ENCODE assay signal across 8 mouse cellular contexts in genomic region chr7:98178560-98179231, GRCm38 (mm10). TPM values are rescaled to one million over a fixed set of nuclear protein-coding genes. Genes with fewer than 3 reads are reported as not detected.
DNase-seq lines count a peak whose midpoint lies in the region; ATAC-seq and TF ChIP-seq lines count a peak whose summit lies in the region.

No protein-coding gene starts in this region.

- H3K27ac ChIP-seq in gastrocnemius, adult 2 months: peak overlapping the region; percentile 77
- H3K27ac ChIP-seq in cortical plate, adult 2 months (ENCODE audit: insufficient read depth, low read length): peak overlapping the region; percentile 63
- peak overlapping the region; percentile 75 for H3K27ac ChIP-seq in intestine, embryonic 15.5 days
- H3K27ac ChIP-seq in liver, postnatal 0 days (ENCODE audit: low read depth): peak overlapping the region; percentile 77

- H3K4me1 ChIP-seq in cortical plate, adult 2 months (ENCODE audit: control insufficient read depth, insufficient read depth, low read length): no peaks in the 10 kb centered on the region
- H3K4me1 ChIP-seq in intestine, embryonic 15.5 days (replicated peaks): peaks cover 25% of the 10 kb centered on the region
- H3K4me1 ChIP-seq in liver, postnatal 0 days (ENCODE audit: insufficient read depth): peaks cover 47% of the 10 kb centered on the region

- intact Hi-C loops in gastrocnemius, adult 2 months (cut with DNase I): no loop called here

- H3K9ac ChIP-seq in intestine, embryonic 15.5 days: peak overlapping the region; percentile 38; the same call in 1 of the 2 replicates
- peak overlapping the region; percentile 56 for H3K9ac ChIP-seq in liver, postnatal 0 days (replicated peaks)

- peak; percentile 37 for ATAC-seq in intestine, embryonic 15.5 days
- ATAC-seq in liver, postnatal 0 days: peak; percentile 54
- no peak for ATAC-seq in megakaryocyte progenitor cell, adult 5-6 weeks (replicated peaks; ENCODE audit: poor library complexity)

- TF ChIP-seq EP300 in liver, postnatal 0 days (IDR thresholded peaks at IDR 0.05; ENCODE audit: low read depth): no peak

- DNase-seq in gastrocnemius, adult 2 months: no peak
- no peak for DNase-seq in gastrocnemius, adult 8-10 months (ENCODE audit: low spot score in 2 of 2)
- peak; percentile 31 for DNase-seq in liver, postnatal 0 days
- no peak for DNase-seq in urinary bladder, postnatal 10 days (ENCODE audit: low spot score)
- DNase-seq in adrenal gland, postnatal 25 days: no peak

- H3K27me3 ChIP-seq in intestine, embryonic 15.5 days (replicated peaks): no peaks in the 10 kb centered on the region
- no peaks in the 10 kb centered on the region for H3K27me3 ChIP-seq in liver, postnatal 0 days (ENCODE audit: insufficient read depth, low read length)

- peak overlapping the region; percentile 87 for H3K4me2 ChIP-seq in intestine, embryonic 15.5 days (replicated peaks)
- peak overlapping the region; percentile 90 for H3K4me2 ChIP-seq in liver, postnatal 0 days (ENCODE audit: low read depth, low read length)

- WGBS in intestine, embryonic 15.5 days: 71% methylated on average over 5 of the region's 5 CpGs
- 74% methylated on average over 5 of the region's 5 CpGs for WGBS in liver, postnatal 0 days (ENCODE audit: insufficient replicate concordance)

- no peaks in the 10 kb centered on the region for H3K36me3 ChIP-seq in intestine, embryonic 15.5 days
- H3K36me3 ChIP-seq in liver, postnatal 0 days (replicated peaks; ENCODE audit: insufficient read depth, low read length): no peaks in the 10 kb centered on the region

- no peaks in the 10 kb centered on the region for H3K9me3 ChIP-seq in intestine, embryonic 15.5 days
- H3K9me3 ChIP-seq in liver, postnatal 0 days (ENCODE audit: low read length): no peaks in the 10 kb centered on the region

- peak overlapping the region; percentile 81 for H3K4me3 ChIP-seq in gastrocnemius, adult 2 months
- H3K4me3 ChIP-seq in cortical plate, adult 2 months (ENCODE audit: insufficient read depth, low read length): peak overlapping the region; percentile 93
- H3K4me3 ChIP-seq in intestine, embryonic 15.5 days (replicated peaks): peak overlapping the region; percentile 94
- H3K4me3 ChIP-seq in liver, postnatal 0 days (ENCODE audit: low read depth, low read length): peak overlapping the region; percentile 81

- TF ChIP-seq POLR2A in cortical plate, adult 2 months (IDR thresholded peaks at IDR 0.05; ENCODE audit: extremely low read depth, insufficient read depth, low read length): no peak

- no peak for TF ChIP-seq CTCF in gastrocnemius, adult 2 months (IDR thresholded peaks at IDR 0.05)
- TF ChIP-seq CTCF in cortical plate, adult 2 months (IDR thresholded peaks at IDR 0.05; ENCODE audit: extremely low read depth, insufficient read depth, low read length): no peak
- no peak for TF ChIP-seq CTCF in liver, postnatal 0 days (IDR thresholded peaks at IDR 0.05; ENCODE audit: low read depth)

RNA-seq across cellular contexts. Expression of gene Capn5, which starts 0.6 kb away (rescaled TPM):
- total RNA-seq in gastrocnemius, adult 2 months (2021): 1 to 10 TPM; 1.3 to 2.3 TPM
- total RNA-seq in gastrocnemius, adult 8-10 months (2022): 1 to 10 TPM in 2 of 4 experiments, under 1 TPM in 2; 0.73 to 1.6 (median 1.0) TPM
- 36.1 and 36.5 TPM in 2 replicates for polyA plus RNA-seq in cortical plate, adult 2 months (2012; rRNA removed)
- 10.2 TPM in 2 replicates for polyA plus RNA-seq in intestine, embryonic 15.5 days (2015; fragmentation: Nextera tagmentation; extraction: Ambion mirVana)
- polyA plus RNA-seq in liver, postnatal 0 days (2015; fragmentation: Nextera tagmentation; extraction: Ambion mirVana): 4.4 and 4.5 TPM in 2 replicates
- total RNA-seq in megakaryocyte progenitor cell, adult 5-6 weeks (2015): 3.4 and 4.5 TPM in 2 replicates
- total RNA-seq in megakaryocyte progenitor cell, adult 5-6 weeks (2017): 4.0 and 7.5 TPM in 2 replicates
- total RNA-seq in adrenal gland, postnatal 25 days (2021): 4.0 and 9.5 TPM in 2 replicates

RNA-seq across cellular contexts. Expression of gene B3gnt6, which starts 20.6 kb away (rescaled TPM):
- not detected for total RNA-seq in gastrocnemius, adult 2 months (2021)
- not detected for total RNA-seq in gastrocnemius, adult 8-10 months (2022)
- 0.40 and 0.61 TPM in 2 replicates for polyA plus RNA-seq in cortical plate, adult 2 months (2012; rRNA removed)
- polyA plus RNA-seq in intestine, embryonic 15.5 days (2015; fragmentation: Nextera tagmentation; extraction: Ambion mirVana): 0.05 and 0.06 TPM in 2 replicates
- 0.05 TPM in 2 replicates for polyA plus RNA-seq in liver, postnatal 0 days (2015; fragmentation: Nextera tagmentation; extraction: Ambion mirVana)
- 0.20 TPM in 1 of 2 replicates, not detected in the other for total RNA-seq in megakaryocyte progenitor cell, adult 5-6 weeks (2015)
- 0.12 TPM in 1 of 2 replicates, not detected in the other for total RNA-seq in megakaryocyte progenitor cell, adult 5-6 weeks (2017)
- total RNA-seq in adrenal gland, postnatal 25 days (2021): 5.6 and 12.4 TPM in 2 replicates

RNA-seq across cellular contexts. Expression of gene Omp, which starts 33.4 kb away (rescaled TPM):
- under 1 TPM in 1 of 2 experiments, not detected in 1; 0.17 TPM for total RNA-seq in gastrocnemius, adult 2 months (2021)
- total RNA-seq in gastrocnemius, adult 8-10 months (2022): not detected
- 0.33 and 0.34 TPM in 2 replicates for polyA plus RNA-seq in cortical plate, adult 2 months (2012; rRNA removed)
- 0.23 and 0.49 TPM in 2 replicates for polyA plus RNA-seq in intestine, embryonic 15.5 days (2015; fragmentation: Nextera tagmentation; extraction: Ambion mirVana)
- polyA plus RNA-seq in liver, postnatal 0 days (2015; fragmentation: Nextera tagmentation; extraction: Ambion mirVana): 0.23 and 0.27 TPM in 2 replicates
- total RNA-seq in megakaryocyte progenitor cell, adult 5-6 weeks (2015): 0.25 and 0.32 TPM in 2 replicates
- 0.12 TPM in 1 of 2 replicates, not detected in the other for total RNA-seq in megakaryocyte progenitor cell, adult 5-6 weeks (2017)
- 5.2 and 5.4 TPM in 2 replicates for total RNA-seq in adrenal gland, postnatal 25 days (2021)

RNA-seq across cellular contexts. Expression of gene Myo7a, which starts 59.4 kb away (rescaled TPM):
- 1 to 10 TPM; 1.4 to 3.0 TPM for total RNA-seq in gastrocnemius, adult 2 months (2021)
- total RNA-seq in gastrocnemius, adult 8-10 months (2022): 1 to 10 TPM; 1.3 to 2.9 (median 2.2) TPM
- polyA plus RNA-seq in cortical plate, adult 2 months (2012; rRNA removed): 20.3 and 23.1 TPM in 2 replicates
- 21.5 and 25.7 TPM in 2 replicates for polyA plus RNA-seq in intestine, embryonic 15.5 days (2015; fragmentation: Nextera tagmentation; extraction: Ambion mirVana)
- polyA plus RNA-seq in liver, postnatal 0 days (2015; fragmentation: Nextera tagmentation; extraction: Ambion mirVana): 6.5 and 7.6 TPM in 2 replicates
- total RNA-seq in megakaryocyte progenitor cell, adult 5-6 weeks (2015): 16.0 and 17.1 TPM in 2 replicates
- total RNA-seq in megakaryocyte progenitor cell, adult 5-6 weeks (2017): 22.0 and 29.0 TPM in 2 replicates
- 91.2 and 206 TPM in 2 replicates for total RNA-seq in adrenal gland, postnatal 25 days (2021)
